Mouse (Mus musculus) liver, embryonic 14.5 days (tissue): Measurements from ENCODE around the gene Otx1.

Experiments used
- CTCF ChIP-seq: IDR thresholded peaks from 2 replicates; pipeline ENCODE4 v1.5.1; 2016; ENCODE audit warnings: antibody characterized with exemption, low read depth, control low read depth
- EP300 ChIP-seq: IDR thresholded peaks from 2 replicates; pipeline ENCODE4 v1.6.1; 2016; ENCODE audit warnings: antibody characterized with exemption, low read depth

GRCm38 (mm10) chr11:21985118-21985517 is 17.6 kb downstream of the Otx1 start:
- TF ChIP-seq CTCF (no peak), EP300 (no peak)
